Mouse (Mus musculus) c-Kit-positive CD71-negative TER-119-negative erythroid progenitor cells, embryonic 14.5 days (primary cell): Measurements from ENCODE around the gene Sema6d.

Experiments used
- DNase-seq: peaks from one replicate; pipeline ENCODE4 v3.0.0-alpha.2; 2013; ENCODE audit warnings: low read depth

The Sema6d gene

DNA sequence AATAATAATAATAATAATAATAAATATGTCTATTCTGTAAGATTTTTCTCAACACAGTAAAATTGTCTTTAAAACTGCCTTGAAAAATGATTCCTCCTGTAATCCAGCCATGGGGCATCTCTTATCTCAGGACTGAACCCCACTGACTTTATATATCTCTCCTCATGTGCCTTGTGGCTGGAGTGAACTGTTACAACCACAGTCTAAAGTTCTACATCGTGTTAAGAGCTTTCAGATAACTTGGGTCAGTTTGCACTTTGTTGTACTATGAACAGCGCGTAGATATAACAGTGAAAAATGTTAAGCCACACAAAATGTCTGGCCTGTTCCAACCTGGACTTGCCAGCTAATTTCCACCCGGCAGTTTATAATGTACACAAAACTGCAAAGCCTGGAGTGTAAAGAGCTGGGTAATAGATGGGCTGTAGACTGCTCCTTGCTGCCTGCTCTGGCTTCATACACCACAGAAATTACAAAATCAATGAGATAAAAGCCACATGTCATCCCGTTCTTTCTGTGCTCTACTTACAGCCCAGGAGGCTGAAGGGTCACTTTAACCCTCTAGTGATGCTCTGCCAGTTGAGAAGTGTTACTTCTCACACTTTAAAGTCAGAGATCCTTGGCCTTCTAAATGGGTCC lies 467.2 kb downstream of the Sema6d start:
- DNase-seq = no peak

DNA sequence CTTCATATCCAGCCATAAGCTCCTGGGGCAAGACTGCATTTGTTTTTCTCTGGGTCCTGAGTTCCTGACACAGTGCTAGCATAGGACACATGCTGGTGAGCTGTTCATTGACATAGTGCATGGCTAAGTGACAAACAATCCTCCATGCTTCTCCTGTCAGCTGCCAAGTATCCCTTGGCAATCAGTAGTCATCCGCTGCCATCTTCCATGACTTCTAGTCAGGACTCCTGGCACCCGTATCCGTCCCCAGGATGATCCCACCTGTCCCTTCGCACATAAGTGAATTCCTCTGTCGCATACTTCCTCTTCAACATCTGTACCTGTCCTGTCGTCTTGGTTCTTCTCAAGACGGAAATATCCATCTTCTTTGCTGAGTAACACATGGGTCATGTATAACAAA lies 468.3 kb downstream of the Sema6d start:
- DNase-seq = no peak

DNA sequence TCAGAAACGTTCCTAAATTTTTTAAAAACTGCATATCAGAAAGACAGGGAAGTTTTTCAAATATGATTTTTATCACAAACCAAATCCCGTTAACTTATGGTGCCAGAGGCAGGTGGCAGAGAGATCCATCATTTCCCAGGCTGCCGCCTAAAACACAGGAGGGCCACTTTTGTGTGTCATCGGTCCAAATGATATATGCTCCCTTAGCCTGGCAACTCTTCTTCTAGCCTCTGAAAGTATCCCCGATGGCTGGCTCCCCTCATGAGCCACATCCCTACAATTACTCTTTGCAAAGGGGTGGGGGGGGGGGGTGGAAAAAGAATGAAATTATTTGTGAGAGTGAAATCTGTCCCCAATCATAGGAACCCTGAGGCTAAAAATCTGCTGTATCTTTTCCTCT lies 471.9 kb downstream of the Sema6d start:
- no peak for DNase-seq

DNA sequence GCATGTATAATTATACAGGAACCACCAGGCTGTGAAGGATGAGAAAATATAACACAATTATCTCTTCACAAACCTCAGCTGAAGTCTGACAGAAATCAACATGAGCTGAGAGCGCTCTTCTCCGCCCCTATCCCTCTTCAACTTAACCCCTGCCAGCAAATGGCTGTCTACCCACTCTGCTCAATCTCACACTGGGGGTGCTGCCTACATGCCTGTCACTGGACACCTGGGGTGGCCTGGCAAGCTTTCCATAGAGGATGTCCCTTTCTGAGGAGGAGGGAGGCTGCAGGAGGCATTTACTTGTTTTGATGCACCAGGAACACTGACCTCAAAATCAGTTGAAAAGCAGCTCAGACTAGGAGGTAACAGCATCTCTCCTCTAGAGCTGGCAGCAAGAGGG lies 472.3 kb downstream of the Sema6d start:
- DNase-seq = no peak

DNA sequence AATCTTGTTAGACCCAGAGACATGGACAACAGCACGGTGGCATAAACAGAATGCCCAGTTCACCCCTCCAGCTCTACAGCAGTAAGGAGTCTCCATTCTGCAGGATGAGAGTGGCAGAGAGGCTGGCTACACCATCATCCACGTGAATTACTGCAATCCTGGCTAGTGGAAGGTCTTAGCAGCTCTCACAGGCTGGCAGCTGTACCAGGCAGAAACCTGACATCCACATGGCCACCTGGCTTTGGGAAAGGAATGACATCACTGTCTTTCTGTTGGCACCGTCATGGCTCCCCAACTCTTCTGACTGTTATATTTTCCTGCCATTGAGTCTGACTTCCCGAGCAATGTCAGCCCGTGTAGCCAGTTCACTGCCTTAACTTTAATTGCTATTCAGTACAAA lies 474.0 kb downstream of the Sema6d start:
- no peak for DNase-seq

DNA sequence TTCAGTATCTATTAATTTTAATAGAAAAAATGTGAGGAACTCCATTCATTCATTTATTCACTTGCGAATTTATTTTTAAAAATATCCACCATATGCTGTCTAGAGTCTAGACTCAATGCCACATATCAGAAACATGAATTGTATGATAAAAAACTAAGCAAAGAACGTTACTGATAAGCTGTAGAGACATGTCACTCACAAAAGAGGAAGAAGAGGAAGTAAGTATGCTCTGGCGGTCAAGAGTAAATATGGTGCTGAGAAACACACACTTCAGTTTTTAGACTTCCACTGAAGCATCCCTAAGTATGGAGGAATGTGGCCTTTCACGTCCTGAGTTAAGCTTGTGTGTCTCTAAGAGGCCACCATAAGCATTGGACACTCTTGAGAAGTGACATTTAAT lies 484.0 kb downstream of the Sema6d start:
- DNase-seq = no peak

DNA sequence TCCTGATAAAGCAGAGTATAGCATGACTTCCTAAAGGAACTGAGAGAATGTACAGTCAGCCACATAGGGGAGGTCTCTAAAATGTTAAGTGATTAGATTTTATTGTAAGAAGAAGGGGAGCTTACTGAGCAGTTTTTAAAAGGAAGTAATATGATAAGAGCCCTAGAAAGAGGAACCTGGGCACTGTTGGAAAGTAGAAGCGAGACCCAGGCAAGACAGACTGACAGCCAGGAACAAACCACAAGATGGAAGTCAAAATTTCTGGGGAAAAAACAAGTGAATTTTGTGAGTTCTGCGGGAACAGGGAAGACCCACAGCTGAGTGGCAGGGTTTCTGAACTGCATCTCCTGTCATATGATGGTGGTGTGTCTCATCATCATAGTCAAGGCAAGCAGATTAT lies 486.3 kb downstream of the Sema6d start:
- no peak for DNase-seq

DNA sequence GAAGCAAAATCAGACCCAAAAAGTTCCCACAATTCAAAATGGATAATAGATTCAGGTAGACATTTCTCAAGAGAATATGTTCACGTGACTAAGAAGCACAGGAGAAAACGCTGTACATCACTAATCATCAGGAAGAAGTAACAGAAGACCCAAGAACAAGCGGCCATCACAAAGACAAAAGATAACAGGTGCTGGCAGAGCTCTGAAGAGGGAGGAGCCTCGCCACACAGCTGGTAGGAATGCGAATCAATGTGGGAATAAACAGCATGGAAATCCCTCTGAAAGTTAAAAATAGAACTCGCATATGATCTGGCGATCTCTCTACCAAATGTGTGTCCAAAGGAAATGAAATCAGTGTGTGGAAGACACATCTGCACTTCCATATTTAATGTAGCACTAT lies 493.8 kb downstream of the Sema6d start:
- no peak for DNase-seq

DNA sequence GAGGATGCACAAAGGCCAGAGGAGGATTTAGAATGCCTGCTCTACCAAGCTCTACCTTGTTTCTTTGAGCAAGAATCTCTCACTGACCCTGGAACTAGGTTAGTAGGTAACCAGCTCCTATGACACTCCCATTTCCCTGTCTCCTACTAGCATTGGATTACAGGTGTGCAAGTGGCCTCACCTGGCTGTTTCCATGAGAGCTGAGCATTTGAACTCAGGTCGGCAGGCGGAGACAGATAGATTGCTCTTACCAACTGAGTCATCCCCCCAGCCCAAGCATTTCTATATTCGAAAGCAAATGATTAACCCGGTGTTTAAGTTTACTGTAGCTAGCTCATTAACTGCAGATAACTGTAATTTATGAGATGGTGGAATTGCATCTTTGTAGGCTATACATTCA lies 503.0 kb downstream of the Sema6d start:
- DNase-seq = no peak

DNA sequence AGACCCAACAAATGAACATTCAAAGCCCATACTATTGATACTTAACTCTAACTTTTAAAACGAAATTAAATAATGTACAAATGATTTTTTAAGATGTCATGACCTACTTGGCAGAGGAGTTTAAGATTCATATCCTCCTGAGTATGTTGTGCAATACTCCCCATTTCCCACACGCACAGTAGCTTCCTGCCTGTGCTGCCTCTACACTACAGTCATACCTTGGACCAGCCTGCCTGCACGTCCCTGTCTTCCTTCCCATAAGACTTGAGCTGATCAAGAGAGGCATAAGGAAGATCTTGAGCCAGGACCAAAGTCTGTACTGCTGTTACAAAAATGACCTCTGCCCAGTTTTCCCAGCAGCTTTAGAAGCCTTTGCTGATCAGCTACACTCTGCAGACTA lies 509.2 kb downstream of the Sema6d start:
- no peak for DNase-seq

DNA sequence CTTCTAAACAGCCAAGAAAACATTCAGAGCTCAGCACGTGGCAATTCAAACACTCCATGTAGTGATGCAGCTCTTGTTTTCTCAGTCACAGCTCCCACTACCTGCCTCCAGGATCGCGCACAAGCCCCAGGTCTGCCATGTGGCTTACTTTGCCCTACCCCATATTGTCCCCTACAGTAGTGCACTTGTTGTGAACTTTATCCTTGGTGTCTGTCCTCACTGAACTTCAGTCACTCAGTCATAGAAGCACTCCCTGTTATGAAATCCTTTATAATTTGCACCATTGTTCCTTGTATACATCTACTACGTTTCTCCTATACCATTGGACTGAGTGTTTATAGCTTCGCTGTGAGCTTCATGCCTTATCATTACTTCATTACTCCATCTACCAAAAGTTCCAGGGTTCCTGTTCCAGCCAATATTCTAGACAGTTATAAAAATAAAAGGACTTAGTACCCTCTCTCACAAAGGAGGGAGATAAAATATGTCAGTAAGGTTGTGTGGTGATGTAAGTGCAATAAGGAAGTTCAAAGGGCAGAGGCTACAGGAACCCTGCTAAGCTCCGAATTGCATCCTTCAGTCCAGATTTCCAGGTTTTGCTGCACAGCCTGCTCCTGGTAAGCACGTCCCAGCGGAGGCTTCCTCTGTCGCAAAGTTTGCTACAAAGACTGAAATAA lies 512.1 kb downstream of the Sema6d start:
- no peak for DNase-seq

DNA sequence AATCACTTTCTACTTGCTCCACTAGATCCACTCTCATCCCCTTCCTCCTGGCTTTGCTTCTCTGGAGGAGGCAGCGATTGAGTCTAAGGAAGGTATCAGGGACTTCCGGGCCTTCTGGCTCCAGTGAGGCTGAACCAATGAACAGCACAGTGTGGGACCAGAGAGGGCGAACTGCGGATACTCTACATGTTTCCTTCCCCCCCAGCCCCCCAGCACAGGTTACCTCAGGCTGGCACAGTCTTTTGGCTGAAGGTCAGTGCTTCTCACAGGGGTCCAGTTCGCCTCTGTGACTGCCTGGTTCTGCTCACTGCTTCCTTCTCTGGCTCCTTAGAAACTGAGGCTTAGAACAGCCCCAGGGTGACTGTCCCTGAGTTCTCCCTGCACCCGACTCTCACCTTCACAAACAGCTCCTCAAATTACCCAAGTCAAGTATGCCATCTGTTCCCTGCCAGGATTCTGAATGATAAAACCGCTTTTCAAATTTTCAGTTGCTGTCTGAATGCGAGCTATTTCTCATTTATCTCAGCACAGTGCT lies 512.7 kb downstream of the Sema6d start:
- DNase-seq = no peak

DNA sequence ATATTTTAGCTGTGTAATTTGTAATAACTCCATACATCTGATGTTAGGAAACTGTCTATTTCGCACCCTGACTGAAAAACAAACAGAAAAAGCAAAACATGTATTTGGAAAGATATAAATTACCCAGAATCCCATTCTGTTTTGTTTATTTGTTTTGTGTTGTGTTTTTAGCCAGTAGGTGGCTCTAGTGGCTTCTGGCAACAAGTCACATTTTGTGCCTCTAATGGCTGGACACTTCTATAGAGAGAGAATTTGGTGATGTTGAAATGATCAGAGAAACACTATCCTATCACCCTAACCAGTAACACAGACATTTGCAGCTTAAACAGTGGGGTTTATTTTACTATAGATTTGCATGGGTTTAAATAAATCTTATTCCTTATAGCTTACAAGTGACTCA lies 515.6 kb downstream of the Sema6d start:
- DNase-seq = no peak

DNA sequence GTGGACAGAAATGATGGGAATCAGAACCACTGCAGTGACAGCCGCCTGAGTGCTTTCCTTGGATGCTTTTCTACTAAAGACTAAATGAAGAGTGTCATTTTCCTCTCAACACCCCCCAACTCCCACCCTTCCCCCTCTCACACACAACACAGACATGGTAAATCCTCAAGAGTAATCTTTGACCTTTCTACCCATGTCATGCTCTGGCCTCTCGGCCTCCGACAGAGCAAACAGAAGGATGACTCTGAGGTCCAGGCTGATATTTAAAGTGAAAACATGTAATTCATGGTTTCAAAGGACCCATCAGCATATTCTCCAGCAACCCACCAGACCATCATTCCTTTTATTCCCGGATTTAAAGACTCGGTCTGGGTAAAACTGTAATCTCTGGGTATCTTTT lies 518.2 kb downstream of the Sema6d start:
- no peak for DNase-seq

DNA sequence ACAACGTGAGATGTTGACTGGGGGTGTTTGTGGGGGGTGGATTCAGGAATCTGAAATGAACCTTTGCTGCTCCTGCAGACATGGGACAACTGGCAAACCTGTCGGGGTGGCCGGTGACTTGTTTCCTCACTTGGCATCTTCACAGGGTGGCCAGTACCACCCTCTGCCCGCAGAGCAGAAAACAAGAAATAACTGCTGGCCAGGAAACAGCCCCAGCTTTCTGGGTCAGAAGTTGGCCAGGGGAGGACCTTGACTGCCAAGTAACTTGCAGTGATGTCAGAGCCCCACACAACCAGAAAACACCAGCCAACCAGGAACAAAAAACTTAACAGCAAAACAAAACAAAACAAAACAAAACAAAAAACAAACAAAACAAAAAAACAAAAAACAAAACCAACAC lies 518.8 kb downstream of the Sema6d start:
- no peak for DNase-seq

DNA sequence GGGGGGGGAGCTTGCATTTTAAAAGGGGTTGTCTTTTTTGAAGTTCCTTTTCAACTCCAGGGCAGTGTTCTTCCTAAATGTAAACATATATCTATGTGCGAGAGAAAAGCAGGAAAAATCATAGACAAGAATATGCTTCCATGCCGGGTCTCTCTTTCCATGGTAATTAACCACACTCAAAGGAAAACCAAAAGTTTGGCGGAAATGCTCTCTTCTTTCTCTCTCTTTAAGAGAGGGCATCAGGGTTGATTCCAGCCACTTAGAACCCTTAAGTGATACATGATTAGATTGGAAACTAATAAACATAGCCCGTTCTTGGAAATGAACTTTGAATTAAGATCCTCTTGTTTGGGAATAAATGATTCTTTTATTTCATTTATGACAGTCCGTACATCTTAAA lies 519.2 kb downstream of the Sema6d start:
- DNase-seq = no peak

DNA sequence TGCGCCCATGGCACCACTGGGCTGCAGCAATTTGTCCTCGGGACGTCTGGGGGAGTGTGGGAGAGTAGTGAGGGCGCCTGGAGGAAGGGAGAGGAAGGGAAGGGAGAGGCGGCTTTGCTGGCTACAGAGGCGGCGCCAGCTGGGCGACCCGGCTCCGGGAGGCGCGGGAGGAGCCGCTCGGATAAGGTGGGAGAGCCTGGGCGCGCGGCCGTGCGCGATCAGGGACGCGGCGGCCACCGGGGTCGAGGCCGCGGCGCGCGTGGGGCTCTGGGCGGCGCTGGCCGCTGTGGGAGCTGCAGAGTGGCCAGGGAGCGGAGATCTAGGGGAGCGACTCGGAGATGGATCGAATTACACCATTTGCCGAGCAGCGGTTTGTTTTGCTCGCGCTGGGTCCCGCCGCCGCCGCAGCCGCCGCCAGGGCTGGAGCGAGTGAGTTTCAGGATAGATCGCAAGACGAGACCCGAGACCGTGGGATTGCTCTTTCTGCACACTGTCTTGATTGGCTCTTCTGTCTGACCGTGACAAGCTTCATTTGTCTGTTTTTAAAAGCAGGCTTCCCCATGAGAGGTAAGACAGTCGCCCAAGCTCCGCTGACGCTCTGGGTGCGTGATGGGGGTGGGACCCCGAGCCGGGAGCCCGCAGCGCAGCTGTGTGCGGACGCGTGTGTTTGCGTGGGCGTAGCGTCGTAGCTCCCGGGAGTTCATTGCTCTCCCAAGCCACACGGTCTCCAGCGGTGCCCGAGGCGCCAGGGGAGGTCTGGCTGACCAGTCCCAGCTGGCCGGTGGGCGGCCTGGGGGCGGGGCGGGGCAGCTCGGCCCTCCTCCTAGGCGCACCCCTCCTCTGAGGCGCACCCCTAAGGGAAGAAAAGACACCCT lies 520.2 kb downstream of the Sema6d start:
- no peak for DNase-seq

DNA sequence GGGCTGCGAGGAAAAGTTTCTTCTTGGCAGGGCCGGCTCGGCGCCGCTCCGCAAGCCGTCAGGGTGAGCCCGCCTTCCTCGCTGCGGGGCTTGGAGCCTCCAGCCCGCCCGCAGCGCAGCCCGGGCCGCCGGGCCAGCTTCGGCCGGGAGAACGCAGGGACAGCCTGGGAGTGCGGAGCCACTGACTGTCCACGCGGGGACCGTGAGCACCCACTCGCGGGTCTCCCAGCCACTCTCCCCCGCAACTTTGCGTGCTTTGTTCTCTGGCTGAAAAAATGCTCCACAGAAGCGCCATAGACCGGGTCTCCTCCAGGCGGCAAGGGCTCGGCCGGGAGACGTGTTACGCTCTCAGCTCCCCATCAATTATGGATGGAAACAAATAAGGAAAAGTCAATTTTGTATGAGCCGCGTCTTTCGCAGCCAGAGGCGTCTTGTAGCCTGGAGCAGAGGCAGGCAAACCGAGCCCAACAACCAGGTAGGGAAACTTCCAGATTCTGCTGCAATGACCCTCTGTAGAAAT lies 520.9 kb downstream of the Sema6d start:
- no peak for DNase-seq

DNA sequence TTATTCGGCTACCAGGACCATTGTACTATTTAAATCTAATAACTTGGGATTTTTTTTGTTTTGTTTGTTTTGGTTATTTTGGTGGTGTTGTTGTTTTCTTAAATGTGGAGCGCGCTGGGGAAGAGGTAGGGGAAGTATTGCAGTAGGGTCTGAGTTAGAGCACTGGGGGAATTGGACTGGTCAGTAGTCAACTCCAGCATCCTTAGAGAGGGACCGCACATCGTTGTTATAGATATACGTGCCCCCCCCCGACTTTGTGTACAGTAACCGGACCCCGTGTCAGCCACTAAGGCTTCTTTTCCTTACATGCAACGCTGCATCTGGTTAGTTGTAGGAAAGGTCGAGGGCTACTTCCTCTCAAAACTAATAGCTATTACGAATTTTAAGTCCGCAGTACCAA lies 521.5 kb downstream of the Sema6d start:
- no peak for DNase-seq

DNA sequence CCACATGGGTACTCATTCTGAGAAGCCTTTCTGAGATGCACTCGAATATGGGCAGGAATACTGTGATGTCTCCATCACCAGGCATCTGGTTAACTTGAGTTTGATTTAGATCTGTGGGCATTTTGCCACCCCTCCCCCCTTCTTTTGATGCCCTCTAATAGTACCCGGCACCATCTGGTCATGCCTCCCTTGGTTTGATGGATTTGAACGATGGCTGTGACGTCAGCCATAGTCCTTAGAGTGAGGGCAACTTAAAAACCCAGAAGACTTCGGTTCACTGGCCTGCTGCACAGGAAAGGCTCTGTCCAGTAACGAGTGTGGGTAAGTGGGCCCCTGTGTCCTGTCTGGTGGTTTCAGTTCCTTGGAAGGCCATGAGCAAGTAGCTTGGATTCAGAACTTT lies 522.5 kb downstream of the Sema6d start:
- no peak for DNase-seq

DNA sequence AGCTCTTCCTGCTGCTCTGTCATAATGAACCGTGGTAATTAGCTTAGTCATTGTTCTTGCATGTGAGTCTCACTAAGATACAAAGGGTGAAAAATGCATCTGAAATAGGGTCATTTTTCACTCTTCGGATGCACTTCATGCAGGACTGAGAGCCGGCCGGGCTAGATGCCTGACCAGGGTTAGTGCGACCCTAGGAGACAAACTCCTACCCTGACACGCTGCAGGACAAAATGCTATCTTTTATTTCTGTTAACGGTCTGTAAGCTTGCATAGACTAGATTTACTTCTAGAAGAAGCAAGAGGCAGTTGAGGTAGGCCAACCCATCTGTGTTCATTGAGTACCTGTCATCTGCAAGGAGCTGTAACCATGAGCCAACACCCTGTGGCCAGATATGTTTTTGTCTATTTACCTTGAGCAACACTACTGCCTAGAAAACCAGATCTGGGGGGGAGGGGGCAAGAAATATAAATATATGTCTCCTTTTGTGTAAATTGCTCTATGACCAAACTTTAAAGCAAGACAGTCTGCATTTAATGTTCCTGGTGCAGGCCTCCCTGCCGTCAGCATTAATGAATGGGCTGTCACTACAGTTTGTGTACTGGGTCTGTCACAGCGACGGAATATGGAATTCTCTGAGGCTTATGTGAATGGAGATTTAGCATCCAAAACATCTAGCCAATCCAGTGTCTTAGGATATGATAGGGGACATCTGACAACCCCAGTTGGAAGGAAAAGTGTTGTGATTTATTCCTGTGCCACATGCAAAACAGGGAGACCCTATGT lies 523.1 kb downstream of the Sema6d start:
- DNase-seq = no peak

DNA sequence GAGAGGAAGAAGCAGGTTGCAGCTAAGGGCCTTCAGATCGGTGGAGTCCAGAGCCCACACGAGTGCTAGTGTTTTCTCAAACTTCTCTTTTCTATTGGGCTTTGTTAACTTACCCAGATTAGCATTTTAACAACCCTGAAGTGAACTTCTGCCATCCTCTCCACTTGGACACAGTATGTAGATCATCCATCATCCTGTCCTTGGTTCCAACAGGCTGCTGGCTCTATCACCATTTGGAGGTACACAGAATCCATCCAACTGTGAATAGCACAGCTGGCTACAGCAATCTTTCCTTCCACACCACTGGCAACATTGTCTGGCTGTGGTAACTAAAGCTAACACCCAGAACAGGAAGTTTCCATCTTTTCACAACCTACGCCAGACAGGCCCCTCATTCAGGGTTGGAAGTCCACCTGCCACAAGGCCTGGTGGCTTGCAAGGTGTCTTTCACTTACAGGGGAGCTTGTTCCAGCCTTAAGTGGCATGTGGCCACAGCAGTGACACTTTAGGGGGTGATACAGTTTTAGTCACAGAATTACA lies 524.0 kb downstream of the Sema6d start:
- DNase-seq = no peak
